Mouse (Mus musculus): ENCODE data around the gene Steap3.
"Not testable (repeated sequence)": the region's sequence is repeated elsewhere in the genome, so short reads cannot be mapped to it uniquely, and the experiment has no call there.

Gene Steap3

GRCm38 (mm10) chr1:120272605-120273004 is at the start of gene Steap3:
Gene Steap3 (minus strand): TSS chr1:120272705.
- in situ Hi-C loops (cut with MboI; ENCODE audit: unreplicated experiment in 2 of 2) = no loop called here

GRCm38 (mm10) chr1:120321270-120322021 is 48.9 kb upstream of the Steap3 start:
- in situ Hi-C loops (cut with MboI; ENCODE audit: unreplicated experiment in 2 of 2) = no loop called here

GRCm38 (mm10) chr1:120305801-120306200 is 33.3 kb upstream of the Steap3 start:
- in situ Hi-C loops (cut with MboI; ENCODE audit: unreplicated experiment in 2 of 2) = no loop called here

- in situ Hi-C loops (cut with MboI; ENCODE audit: unreplicated experiment in 2 of 2) = no loop called here
These were observed 24.4 kb upstream of the Steap3 start for GRCm38 (mm10) chr1:120296936-120297335.

- in situ Hi-C loops (cut with MboI; ENCODE audit: unreplicated experiment in 2 of 2) = loop anchor here in 1 of 2 experiments (5.0 kb wide), 1 partner anchor 97 kb away; no protein-coding TSS in a partner anchor
These were observed 21.3 kb upstream of the Steap3 start for GRCm38 (mm10) chr1:120293803-120294202.

GRCm38 (mm10) chr1:120291709-120292108 is 19.2 kb upstream of the Steap3 start:
- in situ Hi-C loops (cut with MboI; ENCODE audit: unreplicated experiment in 2 of 2) = loop anchor here in 1 of 2 experiments (5.0 kb wide), 1 partner anchor 94 kb away; no protein-coding TSS in a partner anchor

GRCm38 (mm10) chr1:120289843-120290242 is 17.3 kb upstream of the Steap3 start:
- in situ Hi-C loops (cut with MboI; ENCODE audit: unreplicated experiment in 2 of 2) = loop anchor here (5.0 to 10.0 kb wide), 2 partner anchors 93 to 115 kb away; no protein-coding TSS in a partner anchor

GRCm38 (mm10) chr1:120287679-120288078 is 15.2 kb upstream of the Steap3 start:
- in situ Hi-C loops (cut with MboI; ENCODE audit: unreplicated experiment in 2 of 2) = loop anchor here in 1 of 2 experiments (10.0 kb wide), 1 partner anchor 113 kb away; no protein-coding TSS in a partner anchor

- in situ Hi-C loops (cut with MboI; ENCODE audit: unreplicated experiment in 2 of 2) = not testable (repeated sequence)
These were observed 3.6 kb upstream of the Steap3 start for GRCm38 (mm10) chr1:120276058-120276457.

GRCm38 (mm10) chr1:120275224-120275623 is 2.7 kb upstream of the Steap3 start:
- in situ Hi-C loops (cut with MboI; ENCODE audit: unreplicated experiment in 2 of 2) = no loop called here

GRCm38 (mm10) chr1:120270882-120271281 is 1.6 kb downstream of the Steap3 start:
- in situ Hi-C loops (cut with MboI; ENCODE audit: unreplicated experiment in 2 of 2) = no loop called here

- in situ Hi-C loops (cut with MboI; ENCODE audit: unreplicated experiment in 2 of 2) = no loop called here
These were observed 2.4 kb downstream of the Steap3 start for GRCm38 (mm10) chr1:120270115-120270514.

- in situ Hi-C loops (cut with MboI; ENCODE audit: unreplicated experiment in 2 of 2) = no loop called here
These were observed 4.9 kb downstream of the Steap3 start for GRCm38 (mm10) chr1:120267631-120268030.

- in situ Hi-C loops (cut with MboI; ENCODE audit: unreplicated experiment in 2 of 2) = no loop called here
These were observed 6.0 kb downstream of the Steap3 start for GRCm38 (mm10) chr1:120266460-120266859.

- in situ Hi-C loops (cut with MboI; ENCODE audit: unreplicated experiment in 2 of 2) = no loop called here
These were observed 7.4 kb downstream of the Steap3 start for GRCm38 (mm10) chr1:120264861-120265686.

GRCm38 (mm10) chr1:120263226-120263625 is 9.3 kb downstream of the Steap3 start:
- in situ Hi-C loops (cut with MboI; ENCODE audit: unreplicated experiment in 2 of 2) = no loop called here

GRCm38 (mm10) chr1:120261166-120261565 is 11.3 kb downstream of the Steap3 start:
- in situ Hi-C loops (cut with MboI; ENCODE audit: unreplicated experiment in 2 of 2) = no loop called here

- in situ Hi-C loops (cut with MboI; ENCODE audit: unreplicated experiment in 2 of 2) = no loop called here
These were observed 13.3 kb downstream of the Steap3 start for GRCm38 (mm10) chr1:120259249-120259648.

- in situ Hi-C loops (cut with MboI; ENCODE audit: unreplicated experiment in 2 of 2) = no loop called here
These were observed 13.8 kb downstream of the Steap3 start for GRCm38 (mm10) chr1:120258744-120259143.

- in situ Hi-C loops (cut with MboI; ENCODE audit: unreplicated experiment in 2 of 2) = no loop called here
These were observed 14.3 kb downstream of the Steap3 start for GRCm38 (mm10) chr1:120258245-120258644.

- in situ Hi-C loops (cut with MboI; ENCODE audit: unreplicated experiment in 2 of 2) = no loop called here
These were observed 18.8 kb downstream of the Steap3 start for GRCm38 (mm10) chr1:120253751-120254150.

Data from v-Abl transformed pro-B cells (cell line).